Mouse (Mus musculus) effector memory CD4-positive, alpha-beta T cell, adult 5 months (primary cell): ENCODE measurements around the gene Chn1. TPM values are rescaled to one million over a fixed set of nuclear protein-coding genes. Genes with fewer than 3 reads are reported as not detected.

Source experiments
- polyA plus RNA-seq: library from polyadenylated mRNA; unstranded; fragments of 100-300 nt; shearing (Covaris generic); gene quantifications from one replicate; pipeline ENCODE4 v1.2.1, GENCODE M21; 2017

Gene Chn1
- polyA plus RNA-seq: 3.7 TPM

GRCm38 (mm10) chr2:73774786-73775682 lies at the start of gene Chn1:
Gene Chn1, minus strand, starts transcription at chr2:73775346.

GRCm38 (mm10) chr2:73580166-73580565 lies 195.0 kb downstream of the Chn1 start, which contains the start of gene Chrna1:
Gene Chrna1, minus strand, starts transcription at chr2:73580338.

Other genes with a start within 250 kb of the Chn1 start
- 108 TPM for gene Wipf1, start 245.6 kb downstream of the Chn1 start, polyA plus RNA-seq
- gene Chrna1, start 195.0 kb downstream of the Chn1 start, polyA plus RNA-seq: not detected
- gene Atf2, start 117.3 kb upstream of the Chn1 start, polyA plus RNA-seq: 104 TPM
- 402 TPM for gene Atp5g3, start 136.0 kb upstream of the Chn1 start, polyA plus RNA-seq